Mouse (Mus musculus): ENCODE measurements around the gene Ncoa7. TPM values are rescaled to one million over a fixed set of nuclear protein-coding genes. Genes with fewer than 3 reads are reported as not detected.

Ncoa7 gene
- polyA plus RNA-seq, 1 experiment from 2014 or later: 14.6 TPM

DNA sequence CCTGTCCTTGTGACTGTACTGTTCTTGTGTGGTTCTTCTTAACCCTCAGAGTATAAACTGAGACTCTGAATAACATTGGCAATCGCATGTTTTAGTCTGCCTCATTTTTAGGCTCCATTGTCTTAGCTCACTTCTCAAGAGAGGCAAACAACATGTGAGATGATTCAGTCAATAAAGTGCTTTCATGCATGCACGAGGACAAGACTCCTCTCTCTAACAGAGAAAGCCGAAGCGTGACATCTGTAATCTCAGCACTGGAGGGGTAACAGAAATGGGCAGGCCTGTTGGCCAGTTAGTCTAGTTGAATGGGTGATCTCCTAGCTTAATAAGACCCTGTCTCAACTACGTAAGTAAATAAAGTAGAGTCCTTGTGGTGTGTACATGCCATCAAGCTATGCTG is 95.1 kb downstream of the Ncoa7 start:
- no peak overlapping the region for H3K4me3 ChIP-seq
- H3K27me3 ChIP-seq: no peaks in the 10 kb centered on the region
- H3K4me2 ChIP-seq (replicated peaks): no peak overlapping the region
- ATAC-seq (ENCODE audit: insufficient number of reproducible peaks, insufficient read depth, low FRiP score, low TSS enrichment): no peak
- no peak overlapping the region for H3K9ac ChIP-seq
- H3K36me3 ChIP-seq: no peaks in the 10 kb centered on the region
- no peak overlapping the region for H3K27ac ChIP-seq
- 88% methylated on average over 5 of the region's 5 CpGs for WGBS
- no peaks in the 10 kb centered on the region for H3K9me3 ChIP-seq
- H3K4me1 ChIP-seq: no peaks in the 10 kb centered on the region

- H3K4me3 ChIP-seq: no peak overlapping the region
- no peak overlapping the region for H3K27ac ChIP-seq
- no peaks in the 10 kb centered on the region for H3K27me3 ChIP-seq
- H3K4me1 ChIP-seq: no peaks in the 10 kb centered on the region
- no peak overlapping the region for H3K9ac ChIP-seq
- 88% methylated on average over 1 of the region's 1 CpGs for WGBS
- H3K36me3 ChIP-seq: no peaks in the 10 kb centered on the region
- ATAC-seq (ENCODE audit: insufficient number of reproducible peaks, insufficient read depth, low FRiP score, low TSS enrichment): no peak
- H3K4me2 ChIP-seq (replicated peaks): no peak overlapping the region
- H3K9me3 ChIP-seq: no peaks in the 10 kb centered on the region
Observed at GRCm38 (mm10) chr10:30702663-30703062, 100.5 kb downstream of the Ncoa7 start.

GRCm38 (mm10) chr10:30686862-30687261 is 116.3 kb downstream of the Ncoa7 start:
- WGBS: 90% methylated on average over 3 of the region's 3 CpGs
- H3K4me1 ChIP-seq: no peaks in the 10 kb centered on the region
- H3K27me3 ChIP-seq: no peaks in the 10 kb centered on the region

GRCm38 (mm10) chr10:30683449-30683848 is 119.7 kb downstream of the Ncoa7 start:
- ATAC-seq (ENCODE audit: insufficient number of reproducible peaks, insufficient read depth, low FRiP score, low TSS enrichment): no peak
- Histone ChIP-seq H3K27me3 (no peaks in the 10 kb centered on the region), H3K36me3 (no peaks in the 10 kb centered on the region; the same call in 1 of the 2 replicates), H3K27ac (no peak overlapping the region), H3K4me1 (no peaks in the 10 kb centered on the region), H3K9me3 (no peaks in the 10 kb centered on the region), H3K4me3 (no peak overlapping the region), H3K9ac (no peak overlapping the region), H3K4me2 (replicated peaks) (no peak overlapping the region)
- WGBS: 85% methylated on average over 4 of the region's 4 CpGs

More at GRCm38 (mm10) chr10:30686862-30687261, 116.3 kb downstream of the Ncoa7 start:
- Histone ChIP-seq H3K36me3 (no peaks in the 10 kb centered on the region; the same call in none of the 2 replicates), H3K9ac (no peak overlapping the region), H3K4me2 (replicated peaks) (no peak overlapping the region), H3K9me3 (no peaks in the 10 kb centered on the region), H3K27ac (no peak overlapping the region), H3K4me3 (no peak overlapping the region)
- no peak for ATAC-seq (ENCODE audit: insufficient number of reproducible peaks, insufficient read depth, low FRiP score, low TSS enrichment)

- Histone ChIP-seq H3K9ac (no peak overlapping the region), H3K36me3 (no peaks in the 10 kb centered on the region; the same call in 1 of the 2 replicates), H3K9me3 (no peaks in the 10 kb centered on the region), H3K4me1 (no peaks in the 10 kb centered on the region), H3K27ac (no peak overlapping the region), H3K4me2 (replicated peaks) (no peak overlapping the region), H3K4me3 (no peak overlapping the region), H3K27me3 (no peaks in the 10 kb centered on the region)
- 91% methylated on average over 2 of the region's 2 CpGs for WGBS
- no peak for ATAC-seq (ENCODE audit: insufficient number of reproducible peaks, insufficient read depth, low FRiP score, low TSS enrichment)
Observed at GRCm38 (mm10) chr10:30679756-30680155, 123.4 kb downstream of the Ncoa7 start.

DNA sequence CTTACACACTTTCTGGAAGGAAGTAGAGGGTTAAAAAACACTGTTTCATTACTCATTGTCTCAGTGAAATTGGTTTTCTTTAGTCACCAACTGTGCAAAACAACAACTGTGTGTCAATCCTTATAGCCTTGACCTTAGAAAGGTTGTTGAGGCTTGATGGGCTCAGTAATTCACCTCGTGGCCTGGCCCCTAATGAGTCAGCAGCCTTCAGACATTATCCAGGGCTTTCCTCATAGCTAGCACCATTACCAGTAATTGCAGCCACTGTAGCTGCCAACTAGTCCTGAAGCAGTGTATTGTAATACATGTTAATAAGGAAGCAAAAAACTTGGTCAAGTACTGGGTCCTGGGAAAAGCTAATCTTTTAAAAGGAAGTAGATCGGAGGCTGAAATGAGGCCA is 125.1 kb downstream of the Ncoa7 start:
- no peak overlapping the region for H3K4me3 ChIP-seq
- no peak overlapping the region for H3K9ac ChIP-seq
- 78% methylated on average over 2 of the region's 2 CpGs for WGBS
- H3K4me1 ChIP-seq: no peaks in the 10 kb centered on the region
- no peak overlapping the region for H3K4me2 ChIP-seq (replicated peaks)
- H3K36me3 ChIP-seq: no peaks in the 10 kb centered on the region
- H3K27ac ChIP-seq: no peak overlapping the region
- no peaks in the 10 kb centered on the region for H3K9me3 ChIP-seq
- no peaks in the 10 kb centered on the region for H3K27me3 ChIP-seq
- no peak for ATAC-seq (ENCODE audit: insufficient number of reproducible peaks, insufficient read depth, low FRiP score, low TSS enrichment)

DNA sequence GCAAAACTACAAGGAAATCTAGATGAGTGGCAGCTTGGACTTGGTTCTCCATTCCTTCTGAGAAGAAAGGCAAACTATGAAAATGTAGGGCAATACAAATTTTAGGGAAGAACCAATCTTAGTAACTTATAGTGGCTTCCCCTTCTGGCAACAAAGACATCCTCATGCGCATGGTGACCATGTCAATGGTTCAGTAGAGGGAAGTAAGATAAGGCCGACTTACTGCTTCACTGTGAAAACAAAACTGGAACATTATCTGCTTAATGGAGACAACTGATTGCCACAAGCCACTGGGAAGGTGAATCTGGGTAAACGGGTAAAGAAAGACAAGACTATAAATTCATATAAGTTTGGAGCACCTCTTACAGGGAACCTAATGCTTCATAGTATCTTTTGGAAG is 128.3 kb downstream of the Ncoa7 start:
- WGBS: 92% methylated on average over 3 of the region's 3 CpGs
- no peaks in the 10 kb centered on the region for H3K27me3 ChIP-seq
- H3K36me3 ChIP-seq: no peaks in the 10 kb centered on the region
- no peak overlapping the region for H3K27ac ChIP-seq
- H3K9ac ChIP-seq: no peak overlapping the region
- H3K4me3 ChIP-seq: no peak overlapping the region
- H3K4me2 ChIP-seq (replicated peaks): no peak overlapping the region
- no peak for ATAC-seq (ENCODE audit: insufficient number of reproducible peaks, insufficient read depth, low FRiP score, low TSS enrichment)
- no peaks in the 10 kb centered on the region for H3K4me1 ChIP-seq
- no peaks in the 10 kb centered on the region for H3K9me3 ChIP-seq

DNA sequence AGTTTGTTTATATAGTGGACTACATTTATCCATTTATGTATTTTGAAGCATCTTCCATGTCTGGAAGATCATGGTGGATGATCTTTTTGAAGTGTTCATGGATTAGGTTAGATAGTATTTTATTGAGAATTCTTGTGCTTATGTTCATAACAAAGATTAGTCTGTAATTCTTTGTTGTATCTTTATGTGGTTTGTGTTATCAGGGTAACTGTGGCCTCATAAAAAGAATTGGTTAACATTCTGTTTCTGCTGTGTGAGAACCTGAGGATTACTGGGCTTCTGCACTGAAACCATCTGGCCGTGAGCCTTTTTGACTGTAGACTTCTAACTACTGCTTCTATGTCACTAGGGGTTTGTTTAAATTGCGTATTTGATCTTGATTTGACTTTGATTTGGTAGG is 136.5 kb downstream of the Ncoa7 start:
- Histone ChIP-seq H3K9ac (no peak overlapping the region), H3K36me3 (no peaks in the 10 kb centered on the region), H3K4me2 (replicated peaks) (no peak overlapping the region), H3K4me1 (no peaks in the 10 kb centered on the region), H3K27me3 (no peaks in the 10 kb centered on the region), H3K4me3 (no peak overlapping the region), H3K9me3 (no peaks in the 10 kb centered on the region), H3K27ac (no peak overlapping the region)
- no peak for ATAC-seq (ENCODE audit: insufficient number of reproducible peaks, insufficient read depth, low FRiP score, low TSS enrichment)
- 92% methylated on average over 2 of the region's 2 CpGs for WGBS

DNA sequence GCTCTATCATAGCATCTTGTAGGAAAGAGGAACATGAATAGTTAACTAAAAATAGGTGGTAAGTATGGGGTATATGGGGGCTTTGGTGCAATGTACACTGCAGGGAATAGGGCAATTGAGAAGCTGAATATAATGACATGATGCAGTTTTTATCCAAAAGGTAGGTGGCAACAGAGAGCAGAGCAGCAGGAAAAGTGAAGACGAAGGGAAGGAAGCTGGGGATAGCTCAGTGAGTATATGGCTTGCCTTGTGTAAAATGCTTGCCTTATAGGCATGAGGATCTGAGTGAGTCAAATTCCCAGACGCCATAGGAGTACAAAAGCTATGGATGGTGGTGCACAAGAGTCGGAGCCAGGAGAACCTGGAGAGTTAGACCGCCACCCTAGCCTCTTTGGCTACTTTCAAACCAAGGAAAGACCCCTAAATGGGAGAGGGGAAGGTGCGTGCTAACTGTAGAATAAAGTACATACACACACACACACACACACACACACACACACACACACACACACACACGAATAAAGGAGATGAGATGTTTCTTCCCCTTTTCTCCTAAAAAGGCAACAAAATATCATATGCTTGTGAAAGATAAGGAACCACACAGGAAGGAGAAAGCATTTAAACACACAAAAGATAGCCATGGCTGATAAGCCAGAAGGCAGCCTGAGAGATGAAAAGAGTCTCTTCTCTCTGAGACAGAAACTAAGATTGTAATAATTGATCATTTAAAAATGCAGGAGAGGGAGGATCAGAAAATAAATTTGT is 142.4 kb downstream of the Ncoa7 start:
- Histone ChIP-seq H3K36me3 (no peaks in the 10 kb centered on the region), H3K4me2 (replicated peaks) (no peak overlapping the region), H3K4me3 (no peak overlapping the region), H3K4me1 (no peaks in the 10 kb centered on the region), H3K27me3 (no peaks in the 10 kb centered on the region), H3K27ac (no peak overlapping the region), H3K9me3 (no peaks in the 10 kb centered on the region), H3K9ac (no peak overlapping the region)
- no peak for ATAC-seq (ENCODE audit: insufficient number of reproducible peaks, insufficient read depth, low FRiP score, low TSS enrichment)
- 89% methylated on average over 6 of the region's 6 CpGs for WGBS

GRCm38 (mm10) chr10:30655655-30656054 is 147.5 kb downstream of the Ncoa7 start:
- peak overlapping the region; percentile 33 for H3K4me3 ChIP-seq
- peak; percentile 41; the same call in 1 of the 2 replicates for ATAC-seq (ENCODE audit: insufficient number of reproducible peaks, insufficient read depth, low FRiP score, low TSS enrichment)
- 5% methylated on average over 5 of the region's 5 CpGs for WGBS
- H3K4me1 ChIP-seq: no peaks in the 10 kb centered on the region
- H3K9ac ChIP-seq: no peak overlapping the region
- no peaks in the 10 kb centered on the region for H3K27me3 ChIP-seq
- peak overlapping the region; percentile 47 for H3K4me2 ChIP-seq (replicated peaks)
- 0 out of 2 replicates have a peak overlapping the region, but pooled peaks have one; percentile 57 for H3K27ac ChIP-seq
- H3K36me3 ChIP-seq: no peaks in the 10 kb centered on the region
- no peaks in the 10 kb centered on the region for H3K9me3 ChIP-seq

- Histone ChIP-seq H3K4me1 (no peaks in the 10 kb centered on the region), H3K27me3 (no peaks in the 10 kb centered on the region), H3K27ac (no peak overlapping the region), H3K36me3 (peaks cover 12% of the 10 kb centered on the region; the same call in 1 of the 2 replicates), H3K4me2 (replicated peaks) (no peak overlapping the region), H3K4me3 (no peak overlapping the region), H3K9me3 (no peaks in the 10 kb centered on the region), H3K9ac (no peak overlapping the region)
- ATAC-seq (ENCODE audit: insufficient number of reproducible peaks, insufficient read depth, low FRiP score, low TSS enrichment): no peak
- 59% methylated on average over 2 of the region's 2 CpGs for WGBS
Observed at GRCm38 (mm10) chr10:30647681-30648080, 155.4 kb downstream of the Ncoa7 start.

- H3K27ac ChIP-seq: no peak overlapping the region
- no peak overlapping the region for H3K9ac ChIP-seq
- H3K9me3 ChIP-seq: no peaks in the 10 kb centered on the region
- H3K4me1 ChIP-seq: no peaks in the 10 kb centered on the region
- ATAC-seq (ENCODE audit: insufficient number of reproducible peaks, insufficient read depth, low FRiP score, low TSS enrichment): no peak
- H3K36me3 ChIP-seq: no peaks in the 10 kb centered on the region
- H3K27me3 ChIP-seq: no peaks in the 10 kb centered on the region
- WGBS: 79% methylated on average over 3 of the region's 3 CpGs
- no peak overlapping the region for H3K4me2 ChIP-seq (replicated peaks)
- H3K4me3 ChIP-seq: no peak overlapping the region
Observed at GRCm38 (mm10) chr10:30638216-30638615, 164.9 kb downstream of the Ncoa7 start.

All from embryonic facial prominence, embryonic 12.5 days (tissue).